ENCODE assay signal across 8 mouse cellular contexts in the genomic region with DNA sequence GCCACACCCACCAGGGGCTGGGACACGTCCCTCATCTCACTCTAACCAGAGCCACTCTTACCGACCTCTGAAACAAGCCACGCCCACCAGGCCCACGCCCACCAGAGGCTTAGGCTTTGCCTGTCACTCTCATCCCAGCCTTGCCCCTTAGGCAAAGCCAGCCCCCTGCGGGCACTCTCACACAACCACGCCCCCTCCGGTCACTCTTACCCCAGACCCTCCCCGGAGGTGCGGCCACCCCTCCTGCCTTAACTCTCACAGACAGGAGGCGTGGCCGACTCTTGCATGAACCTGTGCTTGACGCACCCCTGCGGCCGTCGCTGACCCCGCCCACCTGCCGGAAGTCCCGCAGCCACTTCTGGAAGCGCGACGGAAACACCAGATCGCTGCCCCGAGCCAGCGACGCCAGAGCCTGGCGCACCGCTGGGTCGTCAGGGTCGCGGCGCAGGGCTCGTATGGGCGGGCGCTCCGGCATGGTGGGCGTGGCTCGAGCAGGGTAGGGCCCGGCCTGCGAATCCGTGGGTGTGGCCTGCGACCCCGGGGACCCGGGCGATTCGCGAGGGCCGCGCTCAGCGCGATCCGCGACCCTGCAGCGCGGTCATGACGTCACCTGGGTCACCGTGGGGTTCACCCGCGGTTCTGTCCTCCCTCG. TPM values are rescaled to one million over a fixed set of nuclear protein-coding genes. Genes with fewer than 3 reads are reported as not detected.
DNase-seq lines count a peak whose midpoint lies in the region; ATAC-seq lines count a peak whose summit lies in the region.

No protein-coding gene starts in this region.

- peak overlapping the region; percentile 83 for H3K9ac ChIP-seq in heart, embryonic 12.5 days
- H3K9ac ChIP-seq in liver, embryonic 12.5 days, result peak overlapping the region; percentile 71
- peak overlapping the region; percentile 82 for H3K9ac ChIP-seq in stomach, embryonic 16.5 days (ENCODE audit: low read length)

- H3K4me2 ChIP-seq in heart, embryonic 12.5 days, result peak overlapping the region; percentile 71
- peak overlapping the region; percentile 96 for H3K4me2 ChIP-seq in liver, embryonic 12.5 days
- H3K4me2 ChIP-seq in stomach, embryonic 16.5 days (ENCODE audit: low read depth, low read length), result peak overlapping the region; percentile 86

- H3K9me3 ChIP-seq in heart, embryonic 12.5 days (replicated peaks), result no peaks in the 10 kb centered on the region
- H3K9me3 ChIP-seq in liver, embryonic 12.5 days (replicated peaks), result no peaks in the 10 kb centered on the region
- H3K9me3 ChIP-seq in stomach, embryonic 16.5 days (replicated peaks; ENCODE audit: control insufficient read depth, low read length), result no peaks in the 10 kb centered on the region

- H3K4me3 ChIP-seq in heart, embryonic 12.5 days, result peak overlapping the region; percentile 75
- H3K4me3 ChIP-seq in liver, embryonic 12.5 days, result peak overlapping the region; percentile 79
- H3K4me3 ChIP-seq in stomach, embryonic 16.5 days (replicated peaks; ENCODE audit: low read length), result peak overlapping the region; percentile 74

- peak overlapping the region; percentile 99 for H3K27ac ChIP-seq in heart, embryonic 12.5 days (ENCODE audit: poor library complexity, severe bottlenecking)
- H3K27ac ChIP-seq in liver, embryonic 12.5 days, result peak overlapping the region; percentile 95
- peak overlapping the region; percentile 99 for H3K27ac ChIP-seq in stomach, embryonic 16.5 days (ENCODE audit: low read length)

- DNase-seq in CD4-positive helper T cell, adult 2 months (ENCODE audit: low read depth, low spot score), result peak; percentile 99
- peak; percentile 87 for DNase-seq in brain, embryonic 18.5 days (ENCODE audit: low read depth, low spot score)
- DNase-seq in kidney, postnatal 10 days, result peak; percentile 98
- peak; percentile 98 for DNase-seq in natural killer cell, adult 2 months (ENCODE audit: low spot score in 2 of 2)

- under 1% methylated on average over 59 of the region's 59 CpGs for WGBS in heart, embryonic 12.5 days
- 0% methylated on average over 59 of the region's 59 CpGs for WGBS in liver, embryonic 12.5 days (ENCODE audit: insufficient replicate concordance)
- WGBS in stomach, embryonic 16.5 days, result under 1% methylated on average over 59 of the region's 59 CpGs

- ATAC-seq in erythroid progenitor cell, adult 5-6 weeks (replicated peaks; ENCODE audit: low FRiP score, poor library complexity, severe bottlenecking), result peak; percentile 59
- peak; percentile 77 for ATAC-seq in heart, embryonic 12.5 days (ENCODE audit: insufficient number of reproducible peaks, low FRiP score)
- ATAC-seq in liver, embryonic 12.5 days, result peak; percentile 74
- peak; percentile 76 for ATAC-seq in stomach, embryonic 16.5 days (ENCODE audit: insufficient read depth, low FRiP score)

- no peaks in the 10 kb centered on the region for H3K27me3 ChIP-seq in heart, embryonic 12.5 days (replicated peaks)
- no peaks in the 10 kb centered on the region for H3K27me3 ChIP-seq in liver, embryonic 12.5 days (replicated peaks)
- no peaks in the 10 kb centered on the region for H3K27me3 ChIP-seq in stomach, embryonic 16.5 days (ENCODE audit: control insufficient read depth, insufficient read depth, low read length)

- no peaks in the 10 kb centered on the region for H3K4me1 ChIP-seq in heart, embryonic 12.5 days (replicated peaks)
- peaks cover 29% of the 10 kb centered on the region for H3K4me1 ChIP-seq in liver, embryonic 12.5 days
- H3K4me1 ChIP-seq in stomach, embryonic 16.5 days (ENCODE audit: control insufficient read depth, insufficient read depth, low read length), result no peaks in the 10 kb centered on the region

- no peaks in the 10 kb centered on the region for H3K36me3 ChIP-seq in heart, embryonic 12.5 days
- no peaks in the 10 kb centered on the region for H3K36me3 ChIP-seq in liver, embryonic 12.5 days
- no peaks in the 10 kb centered on the region for H3K36me3 ChIP-seq in stomach, embryonic 16.5 days (ENCODE audit: control insufficient read depth, insufficient read depth, low read length)

RNA-seq across cellular contexts. Expression of a gene that starts 53.7 kb away (rescaled TPM):
- total RNA-seq in erythroid progenitor cell, adult 5-6 weeks (2015; ENCODE audit: low replicate concordance), result 5.4 and 5.9 TPM in 2 replicates
- total RNA-seq in erythroid progenitor cell, adult 5-6 weeks (2017; ENCODE audit: low replicate concordance), result 9.6 TPM in 1 of 2 replicates, not detected in the other
- 131 and 147 TPM in 2 replicates for polyA plus RNA-seq in heart, embryonic 12.5 days (2016; fragmentation: Nextera tagmentation; extraction: Ambion mirVana)
- 58.3 and 58.8 TPM in 2 replicates for polyA plus RNA-seq in liver, embryonic 12.5 days (2016; fragmentation: Nextera tagmentation; extraction: Ambion mirVana)
- 81.1 and 86.7 TPM in 2 replicates for polyA plus RNA-seq in stomach, embryonic 16.5 days (2015; fragmentation: Nextera tagmentation; extraction: Ambion mirVana)

Comparison
In these comparisons a context has a peak if more than half of its experiments do, and no peak if none do; other contexts are left out.
1. Peak in every context shown above with its lines: DNase-seq, ATAC-seq, H3K4me3 ChIP-seq and H3K27ac ChIP-seq.